8 mouse cellular contexts compared by ENCODE assay signal in genomic region chr10:128546787-128547186, GRCm38 (mm10). TPM values are rescaled to one million over a fixed set of nuclear protein-coding genes. Genes with fewer than 3 reads are reported as not detected.
DNase-seq lines count a peak whose midpoint lies in the region; ATAC-seq and TF ChIP-seq lines count a peak whose summit lies in the region.

No protein-coding gene starts in this region.

- H3K4me3 ChIP-seq in gastrocnemius, adult 2 months = peak overlapping the region; percentile 81
- peak overlapping the region; percentile 81 for H3K4me3 ChIP-seq in thymus, adult 2 months (ENCODE audit: control insufficient read depth, insufficient read depth, low read length)
- peak overlapping the region; percentile 68 for H3K4me3 ChIP-seq in liver, embryonic 11.5 days (ENCODE audit: low read depth, low read length)
- H3K4me3 ChIP-seq in stomach, postnatal 0 days (ENCODE audit: low read depth, low read length) = peak overlapping the region; percentile 71

- no peaks in the 10 kb centered on the region for H3K9me3 ChIP-seq in liver, embryonic 11.5 days (ENCODE audit: control insufficient read depth, low read length)
- no peaks in the 10 kb centered on the region for H3K9me3 ChIP-seq in stomach, postnatal 0 days (ENCODE audit: control insufficient read depth, low read length)

- peaks cover 19% of the 10 kb centered on the region for H3K36me3 ChIP-seq in thymus, adult 2 months (ENCODE audit: control insufficient read depth, insufficient read depth, low read length)
- H3K36me3 ChIP-seq in liver, embryonic 11.5 days (ENCODE audit: control insufficient read depth, insufficient read depth, low read length) = peaks cover 26% of the 10 kb centered on the region
- peaks cover 13% of the 10 kb centered on the region; the same call in 1 of the 2 replicates for H3K36me3 ChIP-seq in stomach, postnatal 0 days (ENCODE audit: control insufficient read depth, insufficient read depth, low read length)

- no peaks in the 10 kb centered on the region for H3K27me3 ChIP-seq in thymus, adult 2 months (ENCODE audit: control insufficient read depth, insufficient read depth, low read length)
- no peaks in the 10 kb centered on the region for H3K27me3 ChIP-seq in liver, embryonic 11.5 days (replicated peaks; ENCODE audit: control insufficient read depth, insufficient read depth, low read length)
- H3K27me3 ChIP-seq in stomach, postnatal 0 days (ENCODE audit: control insufficient read depth, insufficient read depth, low read length) = no peaks in the 10 kb centered on the region

- no peak for TF ChIP-seq CTCF in gastrocnemius, adult 2 months (IDR thresholded peaks at IDR 0.05)
- no peak for TF ChIP-seq CTCF in thymus, adult 2 months (IDR thresholded peaks at IDR 0.05; ENCODE audit: borderline replicate concordance, control insufficient read depth, extremely low read depth, insufficient read depth, low read length, poor library complexity)
- no peak for TF ChIP-seq CTCF in stomach, postnatal 0 days (IDR thresholded peaks at IDR 0.05; ENCODE audit: low read depth)

- H3K4me2 ChIP-seq in liver, embryonic 11.5 days = peak overlapping the region; percentile 78
- H3K4me2 ChIP-seq in stomach, postnatal 0 days (replicated peaks; ENCODE audit: low read depth) = peak overlapping the region; percentile 79

- intact Hi-C loops in gastrocnemius, adult 2 months (cut with DNase I) = loop anchor here (2.0 to 10.0 kb wide), 2 partner anchors 50 to 172 kb away; partner anchors contain the start of gene Ankrd52

- TF ChIP-seq POLR2A in thymus, adult 2 months (IDR thresholded peaks at IDR 0.05; ENCODE audit: control insufficient read depth, extremely low read depth, insufficient read depth, low read length, poor library complexity) = no peak

- WGBS in thymus, adult 2 months = 3% methylated on average over 7 of the region's 7 CpGs
- WGBS in liver, embryonic 11.5 days = 14% methylated on average over 7 of the region's 7 CpGs
- WGBS in stomach, postnatal 0 days = 8% methylated on average over 7 of the region's 7 CpGs

- ATAC-seq in liver, embryonic 11.5 days (replicated peaks; ENCODE audit: low FRiP score) = no peak
- ATAC-seq in stomach, postnatal 0 days (ENCODE audit: low FRiP score, low TSS enrichment) = no peak

- H3K27ac ChIP-seq in gastrocnemius, adult 2 months = peak overlapping the region; percentile 97
- H3K27ac ChIP-seq in thymus, adult 2 months (ENCODE audit: control insufficient read depth, insufficient read depth, low read length) = peak overlapping the region; percentile 68
- peak overlapping the region; percentile 83 for H3K27ac ChIP-seq in liver, embryonic 11.5 days (ENCODE audit: low read depth, low read length)
- H3K27ac ChIP-seq in stomach, postnatal 0 days (replicated peaks) = peak overlapping the region; percentile 89

- DNase-seq in gastrocnemius, adult 2 months = no peak
- DNase-seq in gastrocnemius, postnatal 25 days = no peak
- no peak for DNase-seq in thymus, adult 2 months
- no peak for DNase-seq in thymus, postnatal 10 days (ENCODE audit: low spot score in 2 of 2)
- DNase-seq in liver, embryonic 11.5 days (ENCODE audit: low spot score) = no peak
- no peak for DNase-seq in stomach, postnatal 0 days (ENCODE audit: low spot score)
- no peak for DNase-seq in cerebellum, adult 9-10 months
- no peak for DNase-seq in frontal cortex, postnatal 36 days (ENCODE audit: low spot score in 2 of 2)

- peak overlapping the region; percentile 77 for H3K9ac ChIP-seq in liver, embryonic 11.5 days (ENCODE audit: low read depth, low read length)
- peak overlapping the region; percentile 70 for H3K9ac ChIP-seq in stomach, postnatal 0 days (ENCODE audit: low read length)

- H3K4me1 ChIP-seq in thymus, adult 2 months (replicated peaks; ENCODE audit: control insufficient read depth, insufficient read depth, low read length) = peaks cover 5% of the 10 kb centered on the region
- H3K4me1 ChIP-seq in liver, embryonic 11.5 days (replicated peaks; ENCODE audit: control insufficient read depth, insufficient read depth, low read length) = peaks cover 7% of the 10 kb centered on the region; the same call in 1 of the 2 replicates
- no peaks in the 10 kb centered on the region for H3K4me1 ChIP-seq in stomach, postnatal 0 days (replicated peaks; ENCODE audit: control insufficient read depth, insufficient read depth)

- no peak for TF ChIP-seq EP300 in stomach, postnatal 0 days (optimal IDR thresholded peaks at IDR 0.05)

RNA-seq across cellular contexts. Expression of gene Zc3h10, which starts 0.8 kb away (rescaled TPM):
- total RNA-seq in gastrocnemius, adult 2 months (2021) = 1 to 10 TPM; 4.2 to 6.5 TPM
- total RNA-seq in gastrocnemius, postnatal 25 days (2021) = 1 to 10 TPM; 4.9 to 5.1 TPM
- polyA plus RNA-seq in thymus, adult 2 months (2012; rRNA removed) = 25.6 and 27.1 TPM in 2 replicates
- 9.9 and 11.1 TPM in 2 replicates for polyA plus RNA-seq in liver, embryonic 11.5 days (2014; fragmentation: Nextera tagmentation; extraction: Ambion mirVana)
- 7.8 and 8.5 TPM in 2 replicates for polyA plus RNA-seq in stomach, postnatal 0 days (2015; fragmentation: Nextera tagmentation; extraction: Ambion mirVana)

RNA-seq across cellular contexts. Expression of gene Rpl41, which starts 2.3 kb away (rescaled TPM):
- total RNA-seq in gastrocnemius, adult 2 months (2021) = 1,000 to 10,000 TPM in 1 of 2 experiments, 100 to 1,000 TPM in 1; 932 to 1,025 TPM
- 1,000 to 10,000 TPM in 1 of 2 experiments, 100 to 1,000 TPM in 1; 972 to 1,021 TPM for total RNA-seq in gastrocnemius, postnatal 25 days (2021)
- polyA plus RNA-seq in thymus, adult 2 months (2012; rRNA removed) = 1,821 and 2,108 TPM in 2 replicates
- polyA plus RNA-seq in liver, embryonic 11.5 days (2014; fragmentation: Nextera tagmentation; extraction: Ambion mirVana) = 3,476 and 3,859 TPM in 2 replicates
- polyA plus RNA-seq in stomach, postnatal 0 days (2015; fragmentation: Nextera tagmentation; extraction: Ambion mirVana) = 3,550 and 3,693 TPM in 2 replicates

RNA-seq across cellular contexts. Expression of gene Pa2g4, which starts 19.0 kb away (rescaled TPM):
- 10 to 100 TPM; 37.8 to 39.3 TPM for total RNA-seq in gastrocnemius, adult 2 months (2021)
- total RNA-seq in gastrocnemius, postnatal 25 days (2021) = 10 to 100 TPM; 36.3 to 36.7 TPM
- polyA plus RNA-seq in thymus, adult 2 months (2012; rRNA removed) = 46.8 and 52.9 TPM in 2 replicates
- 384 and 397 TPM in 2 replicates for polyA plus RNA-seq in liver, embryonic 11.5 days (2014; fragmentation: Nextera tagmentation; extraction: Ambion mirVana)
- polyA plus RNA-seq in stomach, postnatal 0 days (2015; fragmentation: Nextera tagmentation; extraction: Ambion mirVana) = 131 and 135 TPM in 2 replicates

RNA-seq across cellular contexts. Expression of gene Esyt1, which starts 21.1 kb away (rescaled TPM):
- total RNA-seq in gastrocnemius, adult 2 months (2021) = 10 to 100 TPM; 13.7 to 14.3 TPM
- 10 to 100 TPM; 12.5 to 17.6 TPM for total RNA-seq in gastrocnemius, postnatal 25 days (2021)
- 146 and 155 TPM in 2 replicates for polyA plus RNA-seq in thymus, adult 2 months (2012; rRNA removed)
- 19.1 TPM in 2 replicates for polyA plus RNA-seq in liver, embryonic 11.5 days (2014; fragmentation: Nextera tagmentation; extraction: Ambion mirVana)
- polyA plus RNA-seq in stomach, postnatal 0 days (2015; fragmentation: Nextera tagmentation; extraction: Ambion mirVana) = 15.0 and 15.1 TPM in 2 replicates

RNA-seq across cellular contexts. Expression of gene Erbb3, which starts 42.7 kb away (rescaled TPM):
- 1 to 10 TPM; 1.6 to 2.6 TPM for total RNA-seq in gastrocnemius, adult 2 months (2021)
- 1 to 10 TPM; 3.3 to 4.3 TPM for total RNA-seq in gastrocnemius, postnatal 25 days (2021)
- 2.8 and 3.3 TPM in 2 replicates for polyA plus RNA-seq in thymus, adult 2 months (2012; rRNA removed)
- 3.0 and 3.7 TPM in 2 replicates for polyA plus RNA-seq in liver, embryonic 11.5 days (2014; fragmentation: Nextera tagmentation; extraction: Ambion mirVana)
- polyA plus RNA-seq in stomach, postnatal 0 days (2015; fragmentation: Nextera tagmentation; extraction: Ambion mirVana) = 18.6 and 18.9 TPM in 2 replicates
